Mouse (Mus musculus) thymus, postnatal 4 days (tissue): Measurements from ENCODE around the gene Lbp.
A peak's percentile ranks its signal among the peaks of the same experiment; 100 is the strongest.

Experiments
- DNase-seq: peaks from one replicate; pipeline ENCODE4 v3.0.0; 2021

Gene Lbp

DNA sequence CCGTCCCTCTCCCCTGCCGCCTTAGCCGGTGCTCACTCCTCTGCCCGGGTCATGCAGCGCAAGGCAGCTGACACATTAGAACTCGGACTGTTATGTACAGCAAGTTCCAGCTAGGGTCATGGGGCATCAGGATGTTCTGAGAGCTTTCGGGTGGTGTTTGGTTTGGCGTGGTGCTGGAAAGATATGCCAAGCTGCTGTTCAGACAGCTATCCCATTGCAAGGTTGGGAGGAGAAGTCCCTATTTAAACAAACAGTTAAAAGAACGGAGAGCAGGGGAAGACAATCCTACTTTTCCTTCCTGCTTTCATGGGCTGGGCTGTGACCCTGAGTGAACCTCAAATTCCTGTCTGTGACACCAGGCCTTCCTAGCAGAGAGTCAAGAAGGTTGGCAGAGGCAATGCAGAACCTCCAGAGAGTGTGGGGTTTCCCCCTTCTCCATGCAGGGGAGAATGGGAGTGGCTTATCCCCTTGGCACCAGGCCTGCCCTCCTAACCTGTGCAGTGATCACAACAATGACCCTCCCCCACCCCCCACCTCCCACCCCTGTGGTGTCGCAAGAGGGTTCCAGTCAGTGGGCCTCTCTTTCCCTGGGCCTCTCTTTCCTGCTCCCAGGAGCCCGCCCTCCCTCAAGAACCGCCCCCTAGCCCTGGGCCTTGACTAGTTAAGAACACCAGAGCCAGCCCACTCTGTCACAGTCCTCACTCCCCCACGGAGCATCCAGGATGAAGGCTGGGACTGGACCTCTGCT is at the start of gene Lbp:
Gene Lbp (plus strand): TSS at position 546 of the 748 bp plus-strand sequence.
- no peak for DNase-seq

DNA sequence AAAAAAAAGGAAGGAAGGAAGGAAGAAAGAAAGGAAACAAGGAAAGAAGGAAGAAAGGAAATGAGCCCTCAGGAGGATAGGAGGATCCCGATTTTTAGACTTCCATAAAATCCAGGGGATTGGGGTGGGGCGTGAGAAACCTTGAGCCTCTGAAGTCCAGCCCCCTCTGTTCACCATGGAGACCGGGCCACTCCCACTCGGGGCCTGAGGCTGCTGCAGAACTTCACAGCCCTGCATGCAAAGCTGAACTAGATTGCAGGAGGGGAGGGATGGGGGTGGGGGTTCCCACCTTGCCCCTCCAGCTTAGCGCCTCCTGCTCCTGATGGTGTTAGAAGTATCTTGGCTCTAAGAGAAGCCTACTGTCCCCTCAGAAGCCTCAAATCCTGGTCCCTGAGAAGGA is 49.4 kb upstream of the Lbp start:
- no peak for DNase-seq

DNA sequence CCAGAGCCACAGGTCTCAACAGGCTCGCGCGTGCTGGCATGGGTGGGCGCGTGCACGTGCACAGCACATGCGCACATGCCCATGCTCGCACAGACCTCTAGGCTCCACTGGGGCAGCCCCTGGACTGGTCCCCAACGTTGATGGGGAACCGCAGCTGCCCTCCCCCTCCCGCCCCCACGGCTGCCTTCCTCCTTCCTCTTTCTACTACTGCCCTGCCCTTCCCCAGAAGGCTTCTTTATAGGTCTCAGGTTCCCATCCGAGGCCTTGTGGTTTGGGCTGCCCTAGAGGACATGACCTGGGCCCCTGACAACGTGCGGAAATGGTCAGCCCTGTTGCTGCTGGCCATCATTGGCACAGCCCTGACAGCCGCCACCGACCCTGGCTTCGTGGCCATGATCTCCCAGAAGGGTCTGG is 48.3 kb upstream of the Lbp start, which contains the start of gene Bpi:
Gene Bpi (plus strand): TSS at position 90 of the 414 bp plus-strand sequence.
- peak; percentile 38 for DNase-seq

- peak; percentile 83 for DNase-seq
Measured at GRCm38 (mm10) chr2:158258781-158259180, 47.5 kb upstream of the Lbp start.

DNA sequence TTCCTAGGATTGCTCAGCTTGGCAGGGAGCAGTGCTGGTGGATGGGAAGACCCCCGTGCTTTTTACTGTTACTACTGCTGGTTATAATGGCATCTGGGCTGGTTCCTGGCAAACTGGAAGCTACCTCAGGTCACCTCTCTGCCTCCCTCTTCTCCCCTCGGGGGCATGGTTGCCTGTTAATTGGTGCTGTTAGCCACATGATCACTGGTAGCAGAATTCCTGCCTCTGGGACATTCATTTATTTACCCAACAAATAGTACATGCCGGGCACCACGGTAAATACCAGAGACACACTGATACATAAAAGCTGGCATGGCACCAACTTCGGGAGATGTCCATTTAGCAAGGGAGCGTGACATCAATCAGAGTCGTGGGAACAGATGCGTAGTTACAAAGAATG is 46.8 kb upstream of the Lbp start:
- DNase-seq: no peak

DNA sequence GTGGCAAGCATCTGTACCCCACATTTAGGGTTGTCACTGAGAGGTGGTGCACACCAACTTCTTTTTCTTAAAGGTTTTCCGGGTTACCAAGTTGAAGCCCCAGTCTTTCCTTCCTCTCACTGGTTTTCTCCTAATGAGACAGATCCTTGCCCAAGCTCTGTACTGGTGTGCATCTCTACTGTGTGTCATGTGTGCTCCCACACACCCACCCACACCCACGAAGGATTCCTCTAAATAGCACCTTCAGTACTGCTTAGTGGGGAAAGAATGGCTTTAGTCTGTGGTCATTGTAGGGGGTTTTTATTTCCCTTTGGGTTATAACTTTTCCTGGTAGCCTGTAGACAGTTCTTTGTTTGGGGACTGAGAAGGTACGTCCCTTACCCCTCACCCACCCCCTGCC is 41.4 kb upstream of the Lbp start:
- no peak for DNase-seq

GRCm38 (mm10) chr2:158270017-158270416 is 36.3 kb upstream of the Lbp start:
- no peak for DNase-seq

DNA sequence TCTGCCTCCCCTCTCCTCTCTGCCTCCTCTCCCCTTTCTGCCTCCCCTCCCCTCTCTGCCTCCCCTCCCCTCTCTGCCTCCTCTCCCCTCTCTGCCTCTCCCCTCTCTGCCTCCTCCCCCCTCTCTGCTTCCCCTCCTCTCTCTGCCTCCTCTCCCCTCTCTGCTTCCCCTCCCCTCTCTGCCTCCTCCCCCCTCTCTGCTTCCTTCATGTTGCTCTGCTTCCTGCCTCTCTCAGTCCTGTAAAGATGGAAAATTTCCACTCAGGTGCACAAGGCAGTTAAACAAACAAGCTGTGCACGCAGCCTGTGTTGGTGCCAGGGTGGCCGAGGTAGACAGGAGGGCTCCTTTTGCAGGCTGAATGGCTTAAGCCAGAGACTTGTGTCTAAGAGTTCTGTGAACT is 32.6 kb upstream of the Lbp start:
- DNase-seq: peak; percentile 25

DNA sequence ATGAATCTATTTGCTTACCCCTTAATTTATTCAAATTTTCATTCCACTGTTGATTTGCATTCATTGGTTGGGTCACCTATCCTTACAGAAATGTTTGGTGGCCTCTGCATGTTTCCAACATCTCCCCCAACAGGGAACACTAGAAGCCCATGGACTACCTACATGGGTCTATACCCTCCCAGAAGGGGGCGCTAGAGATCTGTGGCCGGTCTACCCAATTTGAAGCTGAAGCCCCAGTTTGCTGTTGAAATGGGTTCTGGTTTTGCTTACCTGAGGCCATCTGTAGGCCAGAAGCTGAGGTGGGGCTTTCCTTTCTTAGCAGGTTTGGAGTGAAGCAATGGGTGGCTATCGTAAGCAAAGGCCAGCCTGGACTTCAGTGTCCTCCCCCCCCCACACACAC is 30.9 kb upstream of the Lbp start:
- peak; percentile 37 for DNase-seq

DNA sequence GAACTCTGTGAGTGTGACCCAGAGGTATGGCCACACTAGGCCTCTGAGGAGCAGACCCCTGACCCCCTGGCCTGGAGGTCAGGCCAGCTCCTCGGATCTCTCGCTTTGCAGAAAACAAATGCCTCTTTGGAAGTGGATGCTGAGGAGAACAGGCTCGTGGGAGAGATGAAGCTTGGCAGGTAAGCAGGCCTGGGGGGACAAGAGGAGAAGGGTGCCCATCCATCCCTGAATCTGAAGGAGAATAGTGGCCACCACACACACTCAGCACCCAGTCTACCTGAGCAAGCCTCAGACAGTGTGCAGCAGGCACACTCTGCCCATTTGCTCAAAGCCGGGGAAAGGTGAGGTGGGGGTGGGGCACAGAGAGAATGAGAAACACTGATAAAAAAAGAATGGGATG is 30.5 kb upstream of the Lbp start:
- DNase-seq: no peak

- no peak for DNase-seq
Measured at GRCm38 (mm10) chr2:158276451-158276850, 29.8 kb upstream of the Lbp start.

DNA sequence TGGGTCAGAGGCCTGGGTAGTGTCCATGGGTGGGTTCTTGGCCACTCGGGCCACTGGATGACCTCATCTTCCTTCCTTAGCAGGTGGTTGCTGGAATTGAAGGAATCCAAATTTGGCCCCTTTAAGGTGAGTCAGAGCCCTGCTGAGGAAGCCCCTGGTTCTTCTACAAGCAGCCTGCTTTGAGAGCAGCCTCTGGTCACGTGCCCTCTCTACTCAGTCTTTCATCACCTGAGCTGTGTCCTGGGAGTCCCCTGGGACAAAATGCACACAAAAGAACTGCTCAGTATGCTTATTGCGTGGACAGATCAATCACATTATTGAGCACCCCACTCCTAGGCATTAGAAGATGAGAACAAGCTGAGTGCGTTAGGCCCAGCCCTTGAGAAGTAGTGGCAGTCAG is 29.4 kb upstream of the Lbp start:
- no peak for DNase-seq

- DNase-seq: no peak
Measured at GRCm38 (mm10) chr2:158279656-158280055, 26.6 kb upstream of the Lbp start.

DNA sequence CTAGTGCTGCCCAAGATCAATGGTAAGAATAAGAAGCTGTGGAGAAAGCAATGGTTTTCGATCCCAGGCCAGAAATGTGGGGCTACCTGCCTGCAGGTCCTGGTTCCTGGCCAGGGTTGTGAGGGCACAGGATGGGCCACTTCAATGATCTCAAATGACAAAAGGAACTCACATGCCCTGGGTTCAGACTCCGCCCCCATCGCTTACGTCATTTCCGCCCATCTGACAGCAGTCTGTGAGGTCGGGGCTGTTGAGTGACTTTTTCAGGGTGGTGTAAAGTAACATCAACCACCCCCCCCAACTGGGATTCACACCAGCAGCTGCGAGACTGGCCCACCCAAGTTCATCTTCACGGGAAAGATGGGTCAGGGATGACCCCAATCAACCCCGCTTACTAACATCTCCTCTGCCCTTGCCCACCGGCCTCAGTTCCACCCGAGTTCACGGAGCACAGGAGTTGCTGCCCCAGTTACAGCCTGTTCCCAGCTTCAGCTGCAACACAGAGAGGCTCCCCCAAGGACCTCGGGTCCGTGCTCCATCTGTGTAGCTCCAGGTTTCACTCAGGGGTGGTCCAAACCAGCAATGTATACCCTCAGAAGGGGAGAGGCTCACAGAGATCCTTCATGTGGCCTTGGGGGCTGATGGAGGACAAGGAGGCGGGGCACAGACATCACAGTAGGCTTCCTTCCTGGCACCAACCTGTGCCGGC is 24.6 kb upstream of the Lbp start:
- DNase-seq: peak; percentile 53

- no peak for DNase-seq
Measured at GRCm38 (mm10) chr2:158283136-158283535, 23.2 kb upstream of the Lbp start.

- no peak for DNase-seq
Measured at GRCm38 (mm10) chr2:158283771-158284170, 22.5 kb upstream of the Lbp start.

DNA sequence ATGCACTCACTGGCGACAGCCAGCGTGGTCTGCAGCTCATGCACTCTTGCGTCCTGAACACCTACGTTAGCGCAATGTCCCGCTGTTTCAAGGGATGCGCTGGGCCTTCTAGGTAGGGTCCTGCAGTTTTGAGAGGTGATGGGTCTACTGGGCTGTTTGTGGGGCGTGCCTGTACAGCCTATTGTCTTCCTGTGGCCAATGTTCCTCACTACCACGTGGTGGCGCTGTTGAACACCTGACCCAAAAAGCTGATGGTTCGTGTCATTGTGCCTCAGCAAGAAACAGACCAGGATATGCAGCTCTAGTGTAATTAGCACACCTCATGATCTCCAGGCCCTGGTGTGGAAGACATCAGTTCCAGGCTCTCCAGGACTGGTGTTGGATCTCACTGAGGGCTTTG is 21.7 kb upstream of the Lbp start:
- peak; percentile 82 for DNase-seq

- DNase-seq: no peak
Measured at GRCm38 (mm10) chr2:158285655-158286054, 20.6 kb upstream of the Lbp start.

GRCm38 (mm10) chr2:158295700-158296099 is 10.6 kb upstream of the Lbp start:
- no peak for DNase-seq

DNA sequence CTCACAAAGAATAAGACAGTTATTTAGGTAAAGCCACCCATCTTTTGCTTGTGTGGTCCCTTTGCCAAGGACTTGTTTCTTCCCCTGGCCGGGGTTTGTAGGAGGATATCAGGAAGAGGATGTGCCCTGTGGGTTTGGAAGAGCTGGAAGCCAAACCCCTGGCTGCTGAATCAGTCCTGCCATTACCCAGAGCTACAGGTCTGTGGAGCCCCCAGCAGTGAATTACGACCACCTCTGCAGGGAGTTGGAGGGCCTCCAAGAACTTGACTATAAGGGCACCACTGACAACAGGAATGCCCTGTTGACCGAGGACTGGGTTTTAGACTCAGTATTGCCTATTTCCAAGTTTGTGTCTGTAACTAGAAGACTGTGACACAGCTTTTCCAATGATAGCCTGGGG is 7.1 kb upstream of the Lbp start:
- DNase-seq: no peak

GRCm38 (mm10) chr2:158299731-158300130 is 6.6 kb upstream of the Lbp start:
- DNase-seq: no peak

DNA sequence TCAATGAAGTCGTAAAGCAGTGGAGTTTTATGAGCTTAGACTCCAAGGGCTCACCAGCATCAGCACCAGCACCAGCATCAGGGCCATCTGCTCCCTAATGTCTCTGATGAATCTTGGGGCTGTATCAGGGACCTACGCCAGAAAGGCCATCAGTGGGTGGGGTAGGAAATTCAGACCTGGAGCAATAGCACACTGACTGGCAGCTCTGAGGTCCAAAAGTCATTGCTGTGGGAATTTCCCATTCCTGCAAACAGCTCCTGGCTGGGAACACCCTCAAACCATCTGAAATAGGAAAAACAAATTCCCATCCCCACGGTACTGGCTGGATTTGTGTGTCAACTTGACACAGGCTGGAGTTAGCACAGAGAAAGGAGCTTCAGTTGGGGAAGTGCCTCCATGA is 3.5 kb upstream of the Lbp start:
- DNase-seq: no peak

DNA sequence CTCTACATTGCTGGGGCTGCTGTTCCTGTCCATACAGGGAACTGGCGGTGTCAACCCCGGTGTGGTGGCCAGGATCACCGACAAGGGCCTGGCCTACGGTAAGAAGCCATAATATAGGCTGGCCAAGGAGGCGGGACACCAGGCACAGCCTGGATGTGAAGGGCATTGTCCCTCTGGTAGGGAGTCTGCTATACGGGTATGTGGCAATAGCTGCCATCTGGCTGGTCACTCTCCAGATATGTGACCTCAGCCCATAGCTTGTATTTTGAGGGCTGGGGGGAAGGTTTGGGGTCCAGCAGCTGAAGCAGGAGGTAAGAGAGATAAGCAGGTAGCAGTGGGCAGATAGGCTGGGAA is 380 bp downstream of the Lbp start:
- DNase-seq: no peak

- no peak for DNase-seq
Measured at GRCm38 (mm10) chr2:158308276-158308675, 2.0 kb downstream of the Lbp start.

DNA sequence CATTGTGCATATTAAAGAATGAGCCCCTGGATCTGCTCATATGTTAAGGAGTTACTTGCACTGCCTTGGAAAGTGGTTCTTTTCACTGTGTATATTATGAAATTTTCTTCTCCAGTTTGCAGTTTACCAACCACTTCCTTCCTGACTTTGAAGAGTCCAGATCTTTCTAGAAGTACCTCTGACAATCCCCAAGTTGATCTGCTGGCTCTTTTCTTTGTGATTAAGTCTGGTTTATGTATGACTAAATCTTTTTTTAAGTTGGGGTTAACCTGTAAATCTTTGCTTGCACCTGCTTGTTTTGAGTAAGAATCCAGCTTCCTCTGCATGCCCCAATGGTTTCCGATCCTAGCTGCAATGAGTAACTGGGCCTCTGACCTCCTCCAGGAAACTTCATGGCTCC is 6.8 kb downstream of the Lbp start:
- no peak for DNase-seq
